Mouse (Mus musculus) ES-CJ7 (cell line): ENCODE results near the gene Srl.

Source experiments
- DNase-seq: peaks from one replicate; pipeline ENCODE4 v3.0.0; 2011; ENCODE audit warnings: low read depth, low spot score

The Srl gene

DNA sequence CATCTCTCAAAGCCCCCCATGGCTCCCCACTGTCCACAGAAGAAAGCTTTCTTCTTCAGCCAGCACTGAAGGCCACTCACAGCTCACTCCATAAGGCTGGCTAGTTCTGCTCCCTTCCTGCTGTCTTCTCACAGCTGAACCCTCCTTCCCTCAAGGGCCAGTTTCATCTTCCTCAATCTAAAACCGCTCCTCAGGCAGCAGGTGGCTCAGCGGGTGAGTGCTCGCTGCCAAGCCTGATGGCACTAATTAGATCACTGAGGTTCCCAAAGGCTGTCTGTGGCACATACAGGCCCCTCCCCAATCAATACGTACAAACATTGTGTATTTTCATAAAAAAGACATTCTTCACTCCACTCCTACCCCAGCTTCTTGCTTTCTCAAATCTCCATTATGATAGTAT is 22.5 kb downstream of the Srl start:
- DNase-seq: no peak

DNA sequence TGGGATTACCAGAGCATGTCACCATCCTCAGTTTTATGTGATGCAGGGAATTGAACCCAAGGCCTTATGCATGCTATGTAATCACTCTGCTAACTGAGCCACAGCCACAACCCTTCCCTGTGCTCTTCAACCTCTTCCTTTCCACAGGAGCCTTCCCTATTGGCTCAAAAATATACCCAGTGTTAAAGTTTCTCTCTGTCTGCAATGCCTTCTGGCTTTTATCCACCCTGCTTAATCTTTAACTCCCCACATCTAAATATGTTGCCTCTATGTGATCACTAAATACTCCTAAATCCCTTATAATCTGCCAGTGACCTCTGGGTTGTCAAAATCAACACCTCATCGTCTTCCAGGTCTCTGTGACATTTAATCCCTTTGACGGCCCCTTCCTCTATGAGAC is 23.7 kb downstream of the Srl start:
- no peak for DNase-seq

DNA sequence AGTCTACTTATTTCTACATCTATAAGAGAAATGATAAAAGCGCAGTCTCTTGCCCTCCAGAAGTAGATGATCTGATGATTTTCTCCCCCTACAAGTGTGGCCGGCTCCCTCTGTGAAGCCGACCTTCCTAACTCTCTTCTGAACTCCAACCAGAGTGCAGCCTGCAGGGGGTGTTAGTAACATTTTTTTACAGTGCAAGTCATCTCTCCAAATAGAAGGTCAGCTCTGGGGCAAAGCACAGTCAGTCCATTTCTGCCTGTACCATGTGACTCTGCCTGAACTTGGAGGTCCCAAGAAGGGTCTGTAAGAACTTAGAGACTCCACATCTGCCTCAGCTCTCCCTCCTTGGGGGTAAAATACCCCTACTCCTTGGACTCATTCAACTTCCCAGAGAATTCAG is 27.2 kb downstream of the Srl start:
- DNase-seq: no peak

DNA sequence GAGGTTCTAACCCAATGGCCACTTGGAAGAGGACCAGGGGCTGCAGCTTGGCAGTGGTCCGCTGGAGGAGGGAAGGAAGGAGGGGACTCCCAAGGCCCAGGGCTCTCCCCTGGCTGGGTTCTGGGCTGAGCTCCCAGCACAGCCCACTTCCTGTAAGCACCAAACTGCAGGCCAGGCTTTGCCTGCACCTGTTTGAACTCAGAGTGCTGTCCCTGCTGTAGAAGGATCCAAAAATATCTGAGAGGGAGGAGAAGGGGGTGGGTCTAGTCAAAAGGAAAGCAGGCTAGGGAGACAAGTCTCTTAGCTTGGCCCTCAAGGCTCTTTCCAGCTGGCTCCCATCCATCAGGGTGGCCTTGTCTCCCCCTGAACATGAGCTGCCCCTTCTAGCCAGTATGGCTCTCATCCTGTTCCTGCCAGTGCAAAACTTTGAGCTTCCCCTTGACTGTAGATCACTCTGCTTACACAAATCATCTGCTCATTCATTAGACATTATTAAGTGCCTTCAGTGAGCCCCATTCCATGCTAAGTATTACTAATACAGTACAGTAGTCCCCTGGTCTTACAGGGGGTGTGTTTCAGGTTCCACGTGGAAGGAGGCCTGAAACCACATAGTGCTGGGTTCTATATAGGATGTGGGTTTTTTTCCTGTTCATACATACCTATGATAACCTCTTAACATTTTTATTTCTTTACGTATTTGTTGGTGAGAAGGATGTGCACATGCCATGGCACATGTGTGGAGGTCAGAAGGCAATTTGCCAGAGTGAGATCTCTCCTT is 28.8 kb downstream of the Srl start:
- no peak for DNase-seq

DNA sequence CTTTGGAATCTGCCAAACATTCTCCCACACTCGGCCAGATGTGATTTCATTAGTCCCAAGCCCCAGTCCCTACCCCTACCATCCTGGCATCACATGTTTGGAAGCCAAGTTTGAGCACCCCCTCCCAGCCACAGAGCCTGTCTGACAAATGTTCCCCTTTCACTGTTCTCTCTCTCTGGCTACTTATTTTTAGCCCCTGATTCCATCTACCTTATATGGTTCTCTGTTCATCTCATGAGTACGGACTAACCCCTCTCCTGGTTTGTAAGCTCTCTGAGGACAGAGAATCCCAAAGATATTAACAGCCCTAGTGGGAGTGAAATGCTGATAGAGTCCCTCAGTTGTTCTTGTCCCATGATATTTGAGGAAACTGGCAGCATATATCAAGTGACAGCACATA is 30.2 kb downstream of the Srl start:
- DNase-seq: no peak

DNA sequence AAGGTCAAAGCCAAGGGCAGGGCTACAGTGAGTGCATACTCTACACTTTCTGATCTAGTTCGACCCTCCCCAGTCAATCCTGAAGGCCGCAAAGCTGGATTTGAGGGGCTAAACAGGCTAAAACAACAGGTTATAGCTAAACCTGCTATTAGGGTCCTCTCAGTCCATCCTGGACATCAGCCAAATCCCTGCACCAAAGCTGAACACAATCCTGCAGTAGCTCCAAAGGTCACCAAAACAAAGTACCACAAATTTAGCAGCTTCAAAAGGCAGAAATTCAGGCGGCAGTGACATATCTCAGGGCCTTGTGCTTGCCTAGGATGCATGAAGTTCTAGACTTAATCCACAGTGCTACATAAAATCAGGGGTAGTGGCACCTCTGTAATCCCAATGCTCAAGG is 35.4 kb downstream of the Srl start:
- DNase-seq: no peak

DNA sequence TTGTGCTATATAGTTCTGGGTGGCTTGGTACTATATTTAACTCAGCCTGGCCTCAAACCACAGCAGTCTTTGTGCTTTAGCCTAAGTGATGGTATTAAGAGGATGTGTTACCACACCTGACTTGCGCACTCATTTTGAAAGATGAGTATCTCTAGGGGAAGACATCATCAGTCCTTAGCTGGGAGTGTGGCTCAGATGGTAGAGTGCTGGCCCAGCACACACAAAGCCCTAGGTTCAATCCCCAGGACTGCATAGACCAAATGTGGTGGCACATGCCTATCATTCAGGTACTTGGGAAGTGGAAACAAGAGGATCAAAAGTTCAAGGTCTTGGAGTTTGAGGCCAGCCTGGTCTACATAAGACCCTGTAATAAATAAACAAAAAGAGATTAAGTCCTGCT is 38.1 kb downstream of the Srl start:
- DNase-seq: no peak

DNA sequence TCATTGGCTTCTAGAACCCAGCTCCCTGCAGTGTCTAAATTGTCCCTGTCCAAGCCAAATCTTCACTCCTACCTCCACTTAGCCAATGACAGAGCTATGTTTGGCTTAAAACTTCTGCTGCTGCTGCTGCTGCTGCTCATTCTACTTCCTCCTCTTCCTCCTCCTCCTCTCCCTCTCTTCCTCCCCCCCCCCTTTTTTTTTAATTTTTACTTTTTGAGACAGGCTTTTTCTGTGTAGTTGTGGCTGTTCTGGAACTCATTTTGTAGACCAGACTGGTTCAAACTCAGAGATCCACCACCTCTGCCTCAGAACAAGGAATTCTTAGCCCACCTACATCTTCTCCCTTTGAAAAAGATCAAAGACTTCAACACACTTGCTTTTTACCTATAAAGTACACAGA is 39.0 kb downstream of the Srl start:
- no peak for DNase-seq

DNA sequence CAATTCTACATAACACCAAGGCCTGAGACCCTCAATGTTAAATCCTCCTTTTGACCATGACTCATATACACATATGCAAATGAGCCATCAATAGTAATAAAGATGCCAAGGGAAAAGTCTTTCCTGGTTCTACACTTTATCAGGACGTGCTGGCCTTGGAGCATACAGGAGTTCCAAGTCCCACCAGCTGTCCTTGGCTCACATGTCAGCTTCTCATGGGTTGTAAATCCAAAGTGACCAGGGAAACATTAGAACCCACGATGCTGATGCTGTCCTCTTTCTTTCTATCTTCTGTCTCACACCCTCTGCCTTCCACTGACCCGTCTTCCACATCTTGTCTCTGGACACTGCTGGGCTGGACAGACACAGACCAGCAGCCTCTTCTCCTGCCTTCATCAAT is 39.9 kb downstream of the Srl start:
- DNase-seq: no peak

DNA sequence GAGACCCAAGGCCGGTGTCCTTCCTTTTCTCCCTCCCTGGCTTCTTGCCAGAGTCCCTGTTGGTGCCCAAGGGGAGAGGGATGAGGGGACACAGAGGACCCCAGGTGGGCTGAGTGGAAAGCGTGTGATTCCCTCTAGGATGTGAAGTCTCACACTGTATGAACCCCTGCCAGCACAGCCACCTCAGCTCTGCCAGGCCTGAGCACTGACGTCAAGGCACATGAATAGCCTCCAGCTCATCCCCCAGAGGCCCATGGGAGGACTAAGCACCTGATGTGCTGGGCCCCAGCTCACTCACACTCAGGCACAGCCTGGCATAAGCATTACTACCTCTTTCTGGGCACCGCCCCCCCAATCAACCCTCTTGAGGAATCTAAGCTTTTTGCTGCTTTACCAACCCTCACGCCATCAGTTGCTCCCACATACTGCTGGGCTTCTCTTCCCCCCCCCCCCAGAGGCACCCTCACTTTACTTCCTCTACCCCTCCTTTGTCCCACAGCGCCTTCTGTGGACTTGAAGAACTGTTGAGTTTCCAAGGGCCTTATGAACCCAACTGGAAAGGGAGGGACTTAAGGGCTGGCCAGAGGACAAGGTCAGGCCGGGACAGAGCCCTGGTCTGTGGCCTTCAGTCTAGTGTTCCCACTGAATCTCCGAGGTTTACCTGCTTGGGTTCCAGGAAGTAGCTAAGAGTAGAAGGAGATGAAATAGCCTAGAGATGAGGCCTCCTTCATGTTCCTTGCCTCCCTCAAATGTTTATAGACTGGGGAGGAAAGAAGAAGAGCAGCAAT is 40.8 kb downstream of the Srl start:
- DNase-seq: no peak

DNA sequence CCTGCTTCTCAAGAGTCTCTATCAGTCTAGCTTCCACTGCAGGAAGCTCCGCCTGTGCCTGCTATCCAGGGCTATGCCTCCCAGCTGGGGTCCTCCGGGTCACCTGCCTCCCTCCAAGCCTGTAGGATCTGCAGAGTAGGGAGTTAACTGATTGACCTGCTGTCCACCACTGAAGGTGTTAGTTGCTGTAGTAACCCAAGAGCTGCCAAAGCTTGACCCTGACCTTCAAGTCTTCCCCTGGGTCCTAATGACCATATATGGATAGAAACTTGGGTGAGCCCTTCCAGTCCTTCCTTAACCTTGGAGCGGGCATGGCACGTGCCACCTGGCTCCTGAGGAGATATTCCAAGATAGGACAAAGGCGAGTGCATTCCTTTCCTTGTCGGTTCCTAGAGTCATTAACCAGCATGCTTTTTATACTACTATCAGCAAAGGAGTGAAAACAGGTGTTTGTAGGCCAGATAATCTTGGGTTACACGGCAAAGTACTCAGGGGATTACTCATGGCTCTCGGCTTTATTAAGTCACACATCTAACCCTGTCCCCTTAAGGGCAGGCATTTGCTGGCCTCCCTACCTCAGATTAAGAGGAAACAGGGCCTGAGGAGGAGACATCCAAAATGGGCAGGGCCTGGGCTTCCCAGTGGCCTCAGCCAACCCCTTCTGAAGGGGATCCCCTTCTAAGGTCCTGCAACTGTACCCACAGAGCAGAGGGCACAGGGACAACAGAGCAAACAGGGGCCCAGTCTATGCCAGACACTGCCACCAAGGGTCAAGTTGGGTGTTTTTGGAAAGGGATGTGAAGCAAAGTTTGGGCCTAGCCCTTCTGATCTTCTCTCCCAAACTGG is 43.6 kb downstream of the Srl start:
- peak; percentile 56 for DNase-seq

DNA sequence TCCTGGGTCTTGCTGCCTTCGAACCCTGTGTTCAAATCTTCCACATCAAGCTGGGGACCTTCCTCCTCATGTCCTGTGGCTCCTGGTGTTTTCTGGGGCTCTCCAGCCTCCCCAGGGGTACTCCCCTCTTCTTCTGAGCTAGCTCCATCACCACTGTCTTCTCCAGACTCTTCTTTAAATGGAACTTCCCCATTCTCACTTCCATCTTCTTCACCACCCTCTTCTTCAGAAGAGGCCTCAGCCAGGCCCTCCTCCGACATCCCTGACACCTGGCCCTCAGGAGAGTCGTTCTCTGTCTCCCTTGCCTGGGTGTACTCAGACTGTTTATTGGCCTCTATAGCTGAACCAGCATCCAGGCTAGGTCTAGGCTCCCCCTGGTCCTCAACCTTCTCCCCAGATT is 45.1 kb downstream of the Srl start:
- DNase-seq: no peak

DNA sequence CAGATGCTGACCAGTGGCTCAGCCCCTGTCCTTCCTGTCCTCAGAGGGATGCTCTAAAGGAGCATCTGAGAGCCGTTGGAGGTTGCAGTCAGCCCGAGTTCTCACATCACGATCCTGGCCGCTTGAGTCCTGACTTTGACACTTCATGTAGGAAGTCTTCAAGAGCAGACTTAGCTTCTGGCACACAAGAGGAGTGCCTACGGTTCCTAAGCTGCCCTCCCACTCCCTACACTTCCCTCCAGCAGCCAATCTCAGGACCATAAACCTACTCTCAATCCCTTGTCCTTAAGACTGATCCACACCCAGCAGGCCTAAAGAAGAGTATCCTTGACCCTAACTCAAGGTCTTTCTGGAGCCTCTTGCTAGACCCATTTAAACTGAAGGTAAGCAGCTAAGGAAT is 45.8 kb downstream of the Srl start:
- no peak for DNase-seq

DNA sequence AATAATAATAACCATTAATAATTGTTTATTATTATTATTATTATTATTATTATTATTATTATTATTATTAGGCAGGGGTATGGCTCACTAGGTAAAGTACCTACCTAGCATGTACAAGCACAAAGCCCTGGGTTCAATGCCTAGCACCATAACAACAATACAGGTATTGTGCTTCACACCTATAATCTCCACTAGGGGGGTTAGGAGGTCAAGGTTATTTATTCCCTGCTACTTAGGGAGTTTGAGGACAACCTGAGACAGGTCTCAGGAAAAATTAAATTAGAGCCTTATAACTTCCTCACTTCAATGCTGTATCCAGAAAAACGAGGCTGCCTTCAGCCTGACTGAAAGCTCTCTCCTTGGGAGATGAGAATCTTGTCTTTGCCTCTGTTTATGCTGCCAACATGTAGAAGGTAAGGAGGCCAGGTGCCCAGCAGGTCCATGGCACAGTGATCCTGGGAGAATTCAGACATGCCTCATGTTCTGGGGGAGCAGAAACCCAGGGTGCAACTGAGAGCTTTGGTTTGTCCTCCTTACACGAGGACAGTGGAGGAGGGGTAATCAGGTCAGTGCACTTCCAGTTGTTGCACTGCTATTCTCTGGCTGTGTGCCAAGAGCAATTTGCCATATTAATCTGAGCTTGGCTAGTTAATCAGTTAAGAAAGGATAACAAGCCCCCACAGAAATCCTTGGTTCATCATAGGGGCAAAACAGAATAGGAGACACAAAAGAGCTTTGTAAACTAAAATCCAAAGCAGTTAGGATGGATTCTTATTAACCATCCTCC is 48.6 kb downstream of the Srl start:
- DNase-seq: no peak

DNA sequence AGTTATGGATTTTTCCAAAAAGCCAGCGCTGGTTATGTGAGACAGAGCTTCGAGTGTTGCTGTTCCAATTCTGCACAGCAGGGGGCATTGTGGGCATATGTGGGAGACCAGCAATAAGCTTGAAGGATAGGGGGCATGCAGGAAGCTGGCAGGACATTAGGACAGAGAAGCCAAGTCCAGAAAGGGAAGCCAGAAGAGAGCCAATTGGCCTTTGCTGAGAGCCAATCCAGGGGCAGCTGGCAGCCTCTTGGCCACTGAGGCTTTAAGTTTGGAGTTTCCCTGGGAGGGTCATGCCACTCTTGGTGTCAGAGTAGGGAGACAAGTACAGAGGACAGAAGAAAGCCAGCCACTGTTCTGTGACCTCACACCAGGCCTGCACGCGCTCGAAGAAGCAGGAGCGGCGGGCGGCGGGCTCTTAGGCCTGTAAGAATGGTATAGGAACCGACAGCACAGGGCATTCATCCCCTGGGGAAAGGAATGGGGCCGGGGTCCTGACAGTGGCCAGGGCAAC is 52.4 kb downstream of the Srl start:
- peak; percentile 78 for DNase-seq

DNA sequence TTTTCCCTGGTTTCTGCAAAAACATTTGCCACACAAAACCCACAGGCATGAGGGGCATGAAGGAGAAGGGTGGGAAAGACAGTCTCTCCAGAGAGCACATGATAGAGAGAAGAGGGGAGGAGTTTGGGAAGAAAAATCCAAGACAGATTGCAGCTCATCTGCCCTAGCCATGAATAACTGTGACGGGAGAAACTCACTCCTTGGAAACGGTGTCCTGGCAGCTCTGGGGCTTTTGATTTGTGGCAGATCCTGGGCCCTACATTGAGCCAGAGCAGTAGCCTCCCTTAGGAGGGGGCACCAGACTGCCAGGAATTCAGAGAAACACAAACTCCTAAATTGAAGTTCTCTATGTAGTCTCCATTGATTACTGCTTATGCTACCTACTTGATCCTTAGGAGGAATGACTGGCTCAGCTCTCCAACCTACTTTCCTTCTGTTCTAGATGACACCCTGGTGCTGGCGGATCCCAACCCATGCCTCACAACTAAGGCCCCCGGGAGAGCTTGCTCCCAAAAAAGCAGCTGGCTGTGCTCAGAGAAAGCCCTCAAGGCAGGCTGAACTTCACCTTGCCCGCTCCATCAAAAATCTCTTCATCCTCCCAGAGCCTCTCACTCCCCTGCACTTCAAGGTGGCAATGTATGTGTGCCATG is 60.9 kb downstream of the Srl start:
- no peak for DNase-seq

DNA sequence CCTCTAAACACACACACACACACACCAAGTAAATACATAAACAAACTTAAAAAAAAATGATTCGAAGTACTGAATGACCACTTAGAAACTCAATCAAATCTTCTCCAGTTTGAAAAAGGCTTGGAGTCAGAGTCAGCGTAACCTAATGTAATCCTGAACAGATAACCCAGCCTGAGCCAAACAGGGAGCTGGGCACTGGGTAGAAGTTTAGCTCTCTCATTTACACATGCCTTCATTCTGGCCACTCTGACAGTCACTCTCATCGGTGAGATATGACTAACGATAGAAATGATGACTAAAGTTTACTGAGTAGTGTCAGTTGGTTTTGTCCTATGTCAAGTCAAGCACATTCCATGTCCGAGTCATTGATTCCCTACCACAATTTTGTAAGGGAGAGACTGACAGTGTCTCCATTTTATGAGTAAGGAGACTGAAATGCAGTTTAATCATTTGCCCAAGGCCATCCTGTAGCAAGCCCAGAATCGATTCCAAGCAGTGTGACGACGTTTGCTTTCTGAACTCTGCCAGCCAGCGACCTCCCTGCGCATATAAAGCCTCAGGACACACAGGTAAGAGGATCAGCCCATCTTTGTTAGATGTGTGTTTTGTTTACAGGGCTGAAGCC is 63.9 kb downstream of the Srl start:
- no peak for DNase-seq

DNA sequence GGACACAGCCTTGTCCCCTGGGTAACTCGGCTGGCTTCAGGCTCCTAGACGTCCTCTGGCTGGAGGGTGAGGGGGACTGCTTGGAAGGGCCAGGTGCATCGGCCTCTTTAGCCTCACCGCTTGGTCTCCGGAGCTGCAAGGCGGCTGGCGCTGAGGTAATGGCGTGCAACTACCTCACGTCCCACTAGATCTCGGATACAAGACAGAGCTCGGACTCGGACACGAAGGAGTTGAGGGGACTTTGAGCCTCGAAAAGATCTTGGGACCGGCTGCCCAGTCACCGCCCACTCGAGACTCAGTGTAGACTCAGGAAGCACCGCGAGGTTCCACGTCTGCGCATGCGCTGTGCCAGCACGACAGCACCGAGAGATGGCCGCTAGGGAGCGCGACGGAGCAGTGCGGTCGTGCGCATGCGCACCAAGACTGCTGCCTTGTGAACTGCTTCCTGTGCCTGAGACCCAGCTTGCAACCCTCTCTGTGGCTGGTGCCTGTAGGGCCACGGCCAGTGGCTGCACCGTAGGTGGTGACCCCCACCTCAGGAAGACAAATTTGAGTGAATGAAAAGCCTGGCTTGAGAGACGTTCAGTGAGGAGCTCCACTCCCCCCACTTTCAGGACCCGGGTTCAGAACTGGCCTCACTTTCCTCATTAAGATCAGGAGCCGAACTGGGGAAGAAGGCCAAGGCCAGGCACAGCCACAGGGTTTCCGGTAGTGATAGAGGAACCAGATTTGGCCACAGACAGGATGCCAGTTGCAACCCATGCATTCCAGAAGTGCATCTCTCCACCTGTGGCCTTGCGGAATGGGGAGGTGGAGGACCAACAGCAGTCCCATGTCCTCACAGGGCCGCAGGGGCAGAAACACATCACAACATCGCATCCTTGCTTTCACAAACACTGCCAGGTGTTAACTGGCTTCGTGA is 66.5 kb downstream of the Srl start:
- peak; percentile 97 for DNase-seq
